Mouse (Mus musculus): ENCODE data around the gene Rims4.

GRCm38 (mm10) chr2:163964606-163965560 lies 46.4 kb upstream of the Rims4 start:
- TF ChIP-seq POLR2A (IDR thresholded peaks at IDR 0.05; ENCODE audit: low read depth, low read length) (no peak), CTCF (IDR thresholded peaks at IDR 0.05; ENCODE audit: extremely low read depth, insufficient read length, insufficient replicate concordance, low read depth, low read length) (no peak)

Data from small intestine, adult 2 months (tissue).